Mouse (Mus musculus) heart, adult 2 months (tissue): ENCODE measurements at regions not wholly inside any gene's neighbourhood (a gene's known extent, or its start where the extent isn't known, plus 50 kb on each side); places are given as distances from the start of the nearest gene placed in this dataset.

ENCODE experiments used
- CTCF ChIP-seq: fragments of 200-600 bp; IDR thresholded peaks from 2 replicates; pipeline ENCODE4 v1.8.1; 2022; ENCODE audit warnings: antibody characterized with exemption, mild to moderate bottlenecking, moderate library complexity
- EP300 ChIP-seq: fragments of 200-500 bp; IDR thresholded peaks from 2 replicates; pipeline ENCODE4 v1.6.1; 2011; ENCODE audit warnings: low read depth, low read length, control low read depth; ENCODE audit not compliant: insufficient read depth
- POLR2A ChIP-seq: fragments of 200-500 bp; IDR thresholded peaks from 2 replicates; pipeline ENCODE4 v1.6.1; 2011; ENCODE audit warnings: mild to moderate bottlenecking, low read depth, low read length, control low read depth; ENCODE audit not compliant: insufficient read depth

DNA sequence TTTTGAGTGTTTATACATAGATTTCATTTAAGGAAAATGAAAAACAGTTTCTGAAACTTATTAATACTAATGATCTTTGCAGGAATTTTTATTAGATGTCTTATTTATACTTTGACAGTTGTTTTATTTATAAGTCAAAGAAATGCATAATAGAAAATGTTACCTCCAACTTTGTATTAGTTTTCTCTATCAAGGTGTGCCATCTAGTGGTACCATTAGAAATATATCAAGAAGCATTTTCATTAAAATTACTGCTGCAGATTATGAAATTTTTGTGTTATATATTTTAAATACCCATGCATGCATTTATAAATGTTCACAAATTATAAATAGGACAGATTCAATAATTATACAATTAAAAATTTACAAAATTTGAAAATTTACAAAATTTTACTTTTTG is 206.6 kb downstream of the Alx1 start:
- TF ChIP-seq POLR2A, result no peak
- no peak for TF ChIP-seq EP300
- peak; percentile 75 for TF ChIP-seq CTCF
